Mouse (Mus musculus) ovary, adult 18-20 months (tissue): ENCODE measurements at regions not wholly inside any gene's neighbourhood (a gene's known extent, or its start where the extent isn't known, plus 50 kb on each side); places are given as distances from the start of the nearest gene placed in this dataset.
"Not testable (repeated sequence)": the region's sequence is repeated elsewhere in the genome, so short reads cannot be mapped to it uniquely, and the experiment has no call there.

Source experiments
- DNase-seq: peaks from one replicate; pipeline ENCODE4 v3.0.0; 2022; ENCODE audit warnings: low spot score, mixed read lengths

- no peak for DNase-seq
These were observed 56.0 kb downstream of the Ccdc71l start for GRCm38 (mm10) chr12:32434506-32435002.

DNA sequence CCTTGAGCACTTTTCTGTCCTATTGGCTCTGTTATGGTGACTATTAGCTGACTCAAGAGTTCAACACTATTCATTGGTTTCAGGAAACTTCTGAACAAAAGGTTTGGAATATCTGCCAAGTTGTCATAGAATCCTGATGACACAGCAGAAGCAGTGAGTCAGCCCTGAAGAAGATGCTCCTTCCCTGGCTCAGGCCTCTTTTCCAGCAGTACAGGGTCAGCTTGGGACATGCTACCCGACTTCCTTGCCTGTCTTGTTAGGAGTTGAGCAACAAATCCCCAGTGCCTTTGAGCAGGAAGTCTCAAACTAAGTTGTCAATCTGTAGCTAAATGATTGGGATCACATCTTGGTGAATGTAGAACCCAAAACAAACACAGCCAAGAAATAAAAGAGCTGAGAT lies 56.6 kb downstream of the Ccdc71l start:
- DNase-seq, result no peak

- no peak for DNase-seq
These were observed 59.7 kb downstream of the Ccdc71l start for GRCm38 (mm10) chr12:32438209-32438608.

GRCm38 (mm10) chr12:32444770-32445169 lies 66.3 kb downstream of the Ccdc71l start:
- DNase-seq, result no peak

- DNase-seq, result no peak
These were observed 67.4 kb downstream of the Ccdc71l start for GRCm38 (mm10) chr12:32445874-32446273.

DNA sequence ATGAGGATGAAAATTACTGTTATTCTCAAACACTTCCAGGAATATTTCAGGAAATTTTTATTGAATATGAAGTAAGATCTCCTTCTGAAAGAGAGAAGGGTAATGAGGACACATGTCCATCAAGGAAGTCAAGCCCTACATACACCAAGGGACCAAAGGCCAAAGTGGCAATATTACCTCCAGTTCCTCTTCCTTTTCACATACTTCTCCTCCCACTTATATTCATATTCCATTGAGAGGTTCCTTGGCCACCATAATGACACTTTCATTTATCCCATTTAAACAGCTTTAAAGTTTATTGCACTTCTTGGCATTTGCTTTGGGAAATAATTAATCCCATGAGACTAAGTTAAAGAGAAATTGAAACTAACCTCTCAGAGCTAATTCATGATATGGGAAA lies 70.9 kb downstream of the Ccdc71l start:
- no peak for DNase-seq

DNA sequence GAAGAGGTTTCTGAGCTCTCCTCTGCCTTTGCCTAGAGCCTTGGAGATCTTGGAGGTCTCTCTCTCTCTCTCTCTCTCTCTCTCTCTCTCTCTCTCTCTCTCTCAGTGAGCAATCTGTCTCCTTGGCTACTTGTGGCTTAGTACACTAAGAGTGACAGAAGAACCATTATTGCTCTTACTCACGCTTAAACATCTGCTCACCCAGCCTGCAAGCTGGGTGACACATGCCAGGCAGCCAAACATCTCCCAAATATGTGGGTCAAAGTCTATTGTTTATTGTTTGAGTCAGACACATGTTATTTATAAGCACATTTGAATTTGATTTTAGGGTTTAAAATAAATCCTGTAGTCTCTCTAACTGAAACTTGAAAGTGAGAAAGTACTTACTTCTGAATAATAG lies 72.7 kb downstream of the Ccdc71l start:
- no peak for DNase-seq

DNA sequence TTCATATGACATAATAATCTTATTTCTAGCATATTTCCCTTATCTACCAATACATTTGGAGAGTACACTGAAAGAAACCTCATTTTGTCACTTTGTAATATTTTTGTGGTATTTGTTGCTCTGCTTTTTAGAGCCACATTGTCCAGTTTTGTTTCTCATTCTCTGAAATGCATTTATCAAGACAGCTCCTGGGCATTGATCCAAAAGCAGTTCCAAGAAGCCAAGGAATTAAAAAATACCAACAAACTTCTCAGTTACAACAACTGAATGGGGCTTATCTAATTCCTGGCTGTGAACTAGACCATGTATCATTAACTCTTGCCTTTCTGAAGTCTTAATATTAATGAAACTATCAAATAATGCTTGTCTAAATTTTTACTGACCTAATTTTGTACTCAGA lies 76.3 kb downstream of the Ccdc71l start:
- no peak for DNase-seq

DNA sequence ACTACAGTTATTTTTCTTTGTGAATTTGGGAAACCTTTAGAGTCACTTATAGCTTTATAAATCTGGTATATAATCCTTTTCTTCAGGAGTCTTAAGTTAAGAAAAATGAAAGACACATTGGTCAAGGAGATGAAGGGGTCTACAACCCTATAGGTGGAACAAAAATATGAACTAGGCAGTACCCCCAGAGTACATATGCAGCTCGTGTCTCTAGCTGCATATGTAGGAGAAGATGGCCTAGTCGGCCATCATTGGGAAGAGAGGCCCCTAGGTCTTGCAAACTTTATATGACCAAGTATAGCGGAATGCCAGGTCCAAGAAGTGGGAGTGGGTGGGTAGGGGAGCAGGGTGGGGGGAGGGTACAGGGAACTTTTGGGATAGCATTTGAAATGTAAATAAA lies 76.7 kb downstream of the Ccdc71l start:
- DNase-seq, result not testable (repeated sequence)

DNA sequence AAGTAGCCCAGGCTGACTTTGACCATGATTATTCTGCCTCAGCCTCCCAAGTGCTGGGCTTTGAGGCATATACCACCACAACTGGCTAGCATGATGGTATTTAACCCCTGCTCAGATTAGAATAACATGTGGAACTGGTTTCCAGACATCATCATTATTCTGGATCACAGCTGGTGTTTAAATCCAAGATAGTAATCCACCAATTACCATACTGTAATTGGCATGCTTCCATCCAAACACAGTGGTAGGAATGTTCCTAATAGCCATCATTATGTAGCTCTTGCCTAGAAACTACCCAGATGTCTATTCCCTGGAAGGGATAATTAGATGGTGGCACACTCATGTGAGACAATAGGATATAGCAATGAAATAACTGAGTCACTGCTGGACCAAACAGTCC lies 77.4 kb downstream of the Ccdc71l start:
- DNase-seq, result no peak

DNA sequence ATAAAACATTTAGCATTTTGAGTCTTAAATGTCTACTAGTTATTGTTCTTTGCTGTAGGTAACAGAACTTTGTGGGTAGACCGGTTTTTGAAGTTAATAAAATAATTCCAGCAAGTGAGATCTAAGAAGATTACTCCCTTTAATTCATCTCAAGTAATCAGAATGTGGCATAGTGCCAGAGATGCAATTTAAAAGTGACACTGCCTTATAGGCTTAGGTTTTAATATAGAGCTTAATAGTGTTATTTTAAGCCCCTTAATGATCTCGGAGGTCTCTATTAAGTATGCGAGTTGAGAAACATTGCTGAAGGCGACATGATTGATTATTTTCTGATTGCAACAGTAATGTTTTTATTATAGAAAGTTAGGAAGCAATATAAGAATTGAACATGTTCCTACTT lies 78.3 kb downstream of the Ccdc71l start:
- no peak for DNase-seq

- DNase-seq, result no peak
These were observed 79.9 kb downstream of the Ccdc71l start for GRCm38 (mm10) chr12:32458386-32458785.

GRCm38 (mm10) chr12:32460330-32460998 lies 82.0 kb downstream of the Ccdc71l start:
- DNase-seq, result no peak

GRCm38 (mm10) chr12:32465371-32465770 lies 86.9 kb downstream of the Ccdc71l start:
- DNase-seq, result no peak

DNA sequence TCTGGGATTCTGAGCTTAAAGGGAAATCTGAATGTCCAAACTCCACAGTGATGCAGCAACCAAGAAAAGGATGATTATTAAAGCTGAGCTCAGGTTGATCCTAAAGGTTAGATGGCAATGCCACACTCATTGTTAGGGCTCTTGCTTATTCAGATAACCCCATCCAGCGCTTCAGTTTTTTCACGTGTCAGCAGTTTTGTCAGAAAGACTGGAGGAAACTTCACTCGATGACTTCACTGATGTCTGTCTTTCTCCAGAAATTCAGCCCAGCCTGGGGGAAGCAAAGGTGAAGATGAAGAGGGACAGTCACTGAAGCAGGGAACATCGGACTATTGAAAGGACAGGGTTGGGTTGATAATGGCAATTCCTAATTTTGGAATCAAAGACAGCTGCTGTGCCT lies 91.4 kb downstream of the Ccdc71l start:
- no peak for DNase-seq

GRCm38 (mm10) chr12:32479451-32479850 lies 100.9 kb downstream of the Ccdc71l start:
- no peak for DNase-seq

- DNase-seq, result no peak
These were observed 101.8 kb downstream of the Ccdc71l start for GRCm38 (mm10) chr12:32480268-32480667.

DNA sequence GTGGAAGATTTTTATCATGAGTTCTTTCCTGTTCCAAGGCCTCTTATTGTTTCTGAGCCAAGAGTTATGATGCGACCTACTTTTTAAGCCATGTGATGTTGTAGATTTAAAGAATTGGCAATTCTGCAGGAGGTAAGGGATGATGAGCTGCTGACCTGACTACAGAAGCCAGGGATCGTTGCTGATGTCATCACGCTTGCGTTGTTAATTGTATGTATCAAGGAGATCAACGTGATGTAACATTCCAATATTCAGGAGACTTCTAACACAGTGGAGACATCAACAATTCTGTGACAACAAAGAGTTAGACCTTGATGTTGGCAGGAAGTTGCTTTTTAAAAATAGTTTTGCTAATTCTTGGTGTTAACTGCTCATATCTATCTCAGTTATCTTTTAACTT lies 102.5 kb downstream of the Ccdc71l start:
- DNase-seq, result no peak

DNA sequence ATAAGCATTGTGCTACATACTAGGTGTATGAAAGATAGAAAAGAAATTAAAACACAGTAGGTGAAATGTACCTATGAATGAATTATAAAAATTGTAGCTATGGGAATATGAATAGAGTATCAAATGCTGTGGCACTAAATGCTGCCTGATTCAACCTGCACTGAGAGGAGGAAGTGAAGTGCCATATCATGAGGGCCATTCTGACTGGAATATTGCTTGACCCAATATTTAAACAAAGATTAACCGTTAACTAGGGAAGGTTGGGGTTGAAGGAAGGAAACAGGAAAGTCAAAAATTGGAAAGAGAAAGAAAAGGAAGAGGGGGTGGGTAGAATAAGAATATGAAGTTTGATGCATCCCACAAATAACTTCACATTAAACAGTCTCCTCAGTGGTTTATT lies 103.8 kb downstream of the Ccdc71l start:
- DNase-seq, result no peak

DNA sequence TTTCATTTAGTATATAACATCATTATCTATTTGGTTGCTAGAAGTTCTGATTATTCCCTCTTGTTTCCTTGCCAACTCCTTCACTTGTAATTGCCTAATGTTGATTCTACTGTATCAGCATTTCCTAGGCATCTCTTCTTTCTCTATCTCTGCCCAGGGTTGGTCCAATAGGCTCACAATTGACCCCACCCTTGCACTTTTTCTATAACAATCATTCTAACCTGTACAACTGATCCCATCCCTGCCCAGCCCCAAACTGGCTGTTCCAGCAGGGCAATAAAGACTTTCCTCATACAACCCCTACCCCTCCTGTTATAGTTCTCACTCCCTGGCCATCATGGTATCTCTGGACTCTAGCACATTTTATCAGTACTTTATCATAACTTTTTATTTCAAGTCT lies 104.3 kb downstream of the Ccdc71l start:
- DNase-seq, result no peak

DNA sequence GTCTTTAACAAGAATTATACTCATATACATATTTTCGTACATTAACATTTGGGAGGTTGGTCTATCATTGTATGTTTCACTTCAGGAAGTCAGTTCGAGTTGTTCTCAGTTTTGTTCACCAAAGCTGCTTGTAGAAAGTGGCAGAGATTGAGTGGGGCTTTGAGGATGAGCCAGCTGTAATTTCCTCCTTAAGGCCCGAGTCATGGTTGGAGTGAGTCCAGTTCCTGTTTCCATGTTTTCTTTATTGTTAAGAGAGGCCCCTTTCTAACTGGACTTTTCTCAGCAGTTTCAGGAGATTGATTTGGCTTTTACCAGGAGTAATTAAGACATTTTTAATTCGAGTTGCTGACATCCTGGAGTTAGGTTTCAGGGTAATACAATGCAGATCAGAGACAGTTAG lies 107.7 kb downstream of the Ccdc71l start:
- DNase-seq, result no peak

GRCm38 (mm10) chr12:32486729-32487128 lies 108.2 kb downstream of the Ccdc71l start:
- no peak for DNase-seq

DNA sequence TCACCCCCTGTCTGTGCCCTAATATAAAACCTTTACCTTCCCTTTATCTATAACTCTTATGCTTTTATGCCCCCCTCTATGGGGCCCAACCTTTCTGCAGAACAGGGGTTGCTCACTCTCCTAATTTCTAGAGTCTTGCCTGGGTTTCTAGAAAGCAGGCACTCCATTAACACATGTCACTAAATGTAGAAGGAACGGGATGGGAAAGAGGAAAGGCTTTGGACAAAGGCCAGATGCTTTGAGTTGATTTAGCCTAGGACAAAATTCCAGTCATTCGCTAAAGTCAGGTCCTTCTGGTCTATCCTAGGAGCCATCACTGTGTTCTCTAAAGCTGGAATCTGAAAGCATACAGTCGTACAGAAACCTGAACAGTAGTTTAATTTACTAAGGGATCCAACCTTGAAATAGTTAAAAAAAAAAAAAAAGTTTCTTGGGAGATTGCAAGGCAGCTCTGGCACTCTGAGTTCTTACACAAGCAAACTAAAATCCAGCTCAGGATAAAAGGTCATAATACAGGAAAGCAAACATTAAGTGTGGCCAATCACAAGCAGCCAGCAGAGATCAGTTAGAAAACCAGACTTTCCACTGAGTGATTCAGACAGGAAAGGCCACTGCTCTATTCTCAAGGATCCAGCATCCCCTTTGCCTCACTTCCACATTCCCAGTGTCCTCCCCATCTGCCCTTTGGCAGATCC lies 109.5 kb downstream of the Ccdc71l start:
- no peak for DNase-seq

DNA sequence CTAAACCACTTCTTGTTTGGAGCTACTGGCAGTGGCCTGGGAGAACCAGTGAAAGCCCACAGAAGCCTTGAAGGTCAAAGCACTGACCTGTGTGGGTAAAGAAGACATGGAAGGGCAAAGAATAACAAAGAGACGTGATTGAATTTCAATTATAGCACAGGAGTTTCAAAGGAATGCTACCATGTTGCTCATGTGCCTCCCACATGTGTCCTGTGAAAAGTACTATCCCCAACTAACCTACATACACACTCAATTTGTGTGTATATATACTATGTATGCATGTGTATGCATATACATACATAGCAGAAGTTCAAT lies 110.0 kb downstream of the Ccdc71l start:
- DNase-seq, result no peak
